Mouse (Mus musculus) adrenal gland, adult (tissue): ENCODE data around the gene Galnt14.
A peak's percentile ranks its signal among the peaks of the same experiment; 100 is the strongest.

Experiments
- DNase-seq, 2 experiments: peaks; one replicate each; pipeline ENCODE4 v3.0.0; 2022 to 2023; ENCODE audit warnings: low spot score in 1 of 2; ENCODE audit not compliant: inconsistent age in 2 of 2

Gene Galnt14

GRCm38 (mm10) chr17:73670048-73670447 is 40.2 kb downstream of the Galnt14 start:
- no peak for DNase-seq

GRCm38 (mm10) chr17:73668996-73669395 is 41.3 kb downstream of the Galnt14 start:
- DNase-seq, result no peak

DNA sequence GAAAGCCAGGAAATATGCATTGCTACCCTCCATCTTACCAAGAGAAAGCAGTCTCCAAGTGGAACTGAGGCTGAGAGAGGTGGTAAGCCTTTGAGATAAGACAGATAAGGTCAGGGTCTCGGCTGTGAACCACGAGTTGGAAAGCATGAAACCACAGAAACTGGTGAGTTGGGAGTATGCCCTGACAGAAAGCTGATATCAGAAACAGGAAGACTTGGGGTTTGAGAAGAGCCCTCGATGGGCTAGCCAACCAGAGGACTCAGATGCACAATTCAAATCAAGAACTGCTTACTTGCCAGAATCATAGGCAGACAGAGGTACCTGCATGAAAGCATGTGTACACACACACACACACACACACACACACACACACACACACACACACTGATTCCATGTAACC is 47.0 kb downstream of the Galnt14 start:
- no peak for DNase-seq

GRCm38 (mm10) chr17:73658731-73659445 is 51.4 kb downstream of the Galnt14 start:
- no peak for DNase-seq

- DNase-seq, result no peak
Observed at GRCm38 (mm10) chr17:73656373-73656772, 53.9 kb downstream of the Galnt14 start.

DNA sequence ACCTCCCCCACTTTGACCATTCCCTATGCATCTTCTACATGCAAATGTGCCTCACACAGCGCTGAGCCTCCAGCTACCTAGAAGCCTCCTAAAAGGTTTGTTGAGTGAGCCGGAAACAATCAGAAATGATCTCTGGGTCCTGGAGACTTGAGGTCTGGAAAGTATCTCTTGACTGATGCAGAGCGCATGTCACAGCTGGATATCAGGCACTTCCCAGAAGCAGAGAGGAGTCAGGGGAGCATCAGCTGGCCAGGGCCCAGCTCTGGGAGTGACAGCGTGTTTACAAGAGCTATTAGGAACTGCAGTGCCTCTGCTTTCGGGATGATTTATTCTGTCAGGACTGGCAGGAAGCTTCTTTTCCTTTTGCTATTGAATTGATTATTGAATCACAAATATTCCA is 56.0 kb downstream of the Galnt14 start:
- DNase-seq, result peak in 1 of 2 experiments; percentile 29

DNA sequence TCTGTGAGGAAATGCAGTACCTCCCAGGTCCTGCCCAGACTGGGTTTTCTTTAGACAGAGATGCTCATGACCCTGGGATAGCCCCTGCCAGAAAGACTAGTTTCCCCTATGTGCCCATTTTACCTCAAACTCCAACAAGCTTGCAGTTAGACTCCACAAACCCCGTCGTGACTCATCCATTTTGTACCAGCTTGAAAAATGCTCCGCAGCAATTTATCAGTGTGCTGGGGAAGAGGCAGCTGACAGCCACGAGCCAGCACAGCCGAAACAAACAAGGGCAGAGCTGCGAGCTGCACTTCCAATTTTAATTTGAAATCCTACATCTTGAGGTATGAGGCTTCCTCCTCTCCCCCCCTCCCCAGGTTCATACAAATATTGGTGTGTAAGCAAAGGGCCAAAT is 60.9 kb downstream of the Galnt14 start:
- DNase-seq, result peak; percentile 33 to 59

DNA sequence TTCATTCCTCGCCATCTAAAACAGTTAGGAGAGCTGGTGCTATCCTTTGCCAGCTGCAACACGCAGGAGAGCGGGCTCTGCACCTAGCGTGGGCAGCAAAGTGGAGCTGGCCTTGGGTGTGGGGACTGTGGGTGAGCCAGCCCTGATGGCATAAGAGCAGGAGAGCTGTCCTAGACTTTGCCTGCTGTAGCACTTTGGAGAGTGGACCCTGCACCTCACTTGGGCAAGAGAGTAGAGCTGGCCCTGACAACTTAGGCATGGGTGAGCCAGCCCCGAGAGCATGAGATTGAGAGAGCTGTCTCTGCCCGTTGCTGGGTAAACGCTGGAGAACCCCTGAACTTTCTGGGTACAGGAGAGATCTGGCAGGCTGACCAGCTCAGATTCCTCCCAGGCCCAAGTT is 68.6 kb downstream of the Galnt14 start:
- no peak for DNase-seq

GRCm38 (mm10) chr17:73640117-73640480 is 70.2 kb downstream of the Galnt14 start:
- no peak for DNase-seq

- DNase-seq, result peak; percentile 16 to 28
Observed at GRCm38 (mm10) chr17:73639401-73640116, 70.7 kb downstream of the Galnt14 start.

DNA sequence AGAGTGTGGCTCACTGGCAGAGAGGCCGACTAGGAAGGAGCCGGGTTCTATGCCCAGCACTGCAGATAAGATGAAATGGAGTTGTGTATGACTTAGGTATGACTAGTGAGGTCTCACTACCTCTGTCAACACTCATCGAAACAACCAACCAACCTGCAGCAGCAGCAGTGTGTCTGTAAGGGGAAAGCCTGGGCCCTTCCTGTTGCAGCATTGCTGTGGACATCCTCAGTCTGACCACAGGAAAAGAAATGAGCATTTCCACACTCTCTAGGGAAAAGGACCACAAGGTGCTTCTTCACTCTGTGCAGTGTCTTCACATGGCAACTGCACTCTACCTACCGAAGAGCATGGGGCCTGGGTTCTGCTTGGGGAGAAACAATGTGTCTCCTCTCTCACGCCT is 73.3 kb downstream of the Galnt14 start:
- DNase-seq, result no peak

GRCm38 (mm10) chr17:73634896-73635295 is 75.4 kb downstream of the Galnt14 start:
- peak; percentile 38 to 75 for DNase-seq

- peak in 1 of 2 experiments; percentile 16 for DNase-seq
Observed at GRCm38 (mm10) chr17:73633991-73634710, 76.1 kb downstream of the Galnt14 start.

DNA sequence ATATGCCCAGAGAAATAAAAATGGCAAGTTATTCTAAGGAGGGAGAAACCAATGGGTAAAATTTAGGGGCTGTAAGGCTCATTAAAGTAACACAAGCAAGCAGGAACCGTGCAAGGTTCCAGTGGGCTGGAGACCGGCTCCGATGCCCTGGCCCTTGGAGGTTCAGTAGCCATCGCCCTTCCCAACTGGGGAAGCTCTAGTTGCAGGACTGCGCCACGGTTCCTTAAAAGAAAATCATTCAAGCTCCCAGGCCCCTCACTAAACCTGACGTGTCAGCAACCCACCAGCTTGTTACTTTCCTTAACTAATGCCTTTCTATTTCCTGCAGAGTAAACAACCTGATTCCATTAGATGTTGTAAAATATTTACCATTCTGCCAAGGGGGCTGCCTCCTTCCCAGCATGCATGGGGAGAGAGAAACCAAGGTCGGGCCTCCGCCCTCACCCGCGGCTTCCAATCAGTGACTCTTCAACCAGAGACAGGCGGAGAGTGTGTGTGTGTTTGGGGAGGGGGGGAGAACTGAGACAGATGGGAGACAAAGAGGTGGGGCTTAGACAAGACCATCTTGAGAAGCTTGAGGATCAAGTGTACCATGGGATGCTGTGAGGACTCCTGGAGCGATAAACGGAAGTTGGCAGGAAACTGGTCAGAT is 81.9 kb downstream of the Galnt14 start:
- DNase-seq, result no peak

- no peak for DNase-seq
Observed at GRCm38 (mm10) chr17:73626912-73627311, 83.3 kb downstream of the Galnt14 start.

DNA sequence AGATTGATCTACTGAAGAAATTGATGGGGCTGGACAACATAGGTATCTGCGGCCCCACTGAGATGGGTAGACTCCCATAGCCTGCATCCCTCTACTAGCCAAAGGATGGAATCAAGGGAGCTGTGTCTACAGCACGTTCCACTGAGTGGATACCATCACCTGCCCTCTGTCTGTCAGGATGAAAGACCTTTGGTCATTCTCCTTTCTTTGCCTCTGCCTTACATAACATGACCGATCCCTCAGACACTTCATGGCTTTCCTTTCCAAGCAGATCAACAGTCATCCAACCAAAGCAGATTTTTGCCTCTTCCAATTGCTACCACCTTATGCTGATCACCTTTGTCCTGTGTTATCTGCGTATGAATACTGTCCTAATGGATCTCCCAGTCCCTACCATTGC is 90.2 kb downstream of the Galnt14 start:
- no peak for DNase-seq

- DNase-seq, result no peak
Observed at GRCm38 (mm10) chr17:73602552-73603478, 107.4 kb downstream of the Galnt14 start.

GRCm38 (mm10) chr17:73599923-73600322 is 110.3 kb downstream of the Galnt14 start:
- no peak for DNase-seq

DNA sequence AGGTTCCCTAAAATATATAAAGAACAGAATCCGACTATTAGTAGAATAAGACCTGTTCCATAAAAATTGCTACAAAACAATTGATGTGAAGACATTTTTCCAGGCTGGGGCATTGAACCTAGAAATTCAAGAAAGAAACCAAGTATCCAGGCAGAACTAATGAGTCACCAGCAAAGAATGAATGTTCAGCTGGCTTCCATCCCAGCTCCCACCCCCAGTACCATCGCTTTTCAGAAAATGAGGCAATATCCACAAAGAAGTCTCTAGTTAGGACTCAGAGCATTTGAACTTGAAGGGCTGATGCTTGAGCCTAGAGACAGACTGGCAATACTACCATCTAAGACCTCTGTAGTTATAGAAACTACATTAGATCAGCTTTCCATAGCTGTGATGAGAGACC is 118.2 kb downstream of the Galnt14 start:
- no peak for DNase-seq

- DNase-seq, result no peak
Observed at GRCm38 (mm10) chr17:73587573-73587972, 122.7 kb downstream of the Galnt14 start.
